Mouse (Mus musculus): Measurements from ENCODE around the gene Rhobtb3. TPM values are rescaled to one million over a fixed set of nuclear protein-coding genes. Genes with fewer than 3 reads are reported as not detected.
"Not testable (repeated sequence)": the region's sequence is repeated elsewhere in the genome, so short reads cannot be mapped to it uniquely, and the experiment has no call there.

The Rhobtb3 gene
- polyA plus RNA-seq, 1 experiment from 2014 or later: 29.7 TPM

- Histone ChIP-seq H3K27ac (no peak overlapping the region), H3K4me1 (no peaks in the 10 kb centered on the region), H3K36me3 (no peaks in the 10 kb centered on the region), H3K9ac (no peak overlapping the region), H3K4me2 (no peak overlapping the region), H3K4me3 (replicated peaks) (no peak overlapping the region), H3K9me3 (no peaks in the 10 kb centered on the region), H3K27me3 (replicated peaks) (no peaks in the 10 kb centered on the region)
- WGBS: 82% methylated on average over 9 of the region's 9 CpGs
- no peak for ATAC-seq (ENCODE audit: insufficient read depth, low FRiP score, low read depth)
These were observed 120.5 kb downstream of the Rhobtb3 start for GRCm38 (mm10) chr13:75823201-75823600.

GRCm38 (mm10) chr13:75822366-75822765 lies 121.4 kb downstream of the Rhobtb3 start:
- WGBS: 88% methylated on average over 4 of the region's 4 CpGs
- not testable (repeated sequence) for H3K27ac ChIP-seq; H3K9me3 ChIP-seq; H3K36me3 ChIP-seq; H3K9ac ChIP-seq; H3K4me1 ChIP-seq; H3K4me2 ChIP-seq; H3K27me3 ChIP-seq (replicated peaks); ATAC-seq (ENCODE audit: insufficient read depth, low FRiP score, low read depth); H3K4me3 ChIP-seq (replicated peaks)

- H3K27ac ChIP-seq: no peak overlapping the region
- no peak overlapping the region for H3K9ac ChIP-seq
- no peaks in the 10 kb centered on the region for H3K36me3 ChIP-seq
- H3K4me2 ChIP-seq: no peak overlapping the region
- no peaks in the 10 kb centered on the region for H3K9me3 ChIP-seq
- no peak overlapping the region for H3K4me3 ChIP-seq (replicated peaks)
- H3K27me3 ChIP-seq (replicated peaks): no peaks in the 10 kb centered on the region
- no peaks in the 10 kb centered on the region for H3K4me1 ChIP-seq
- ATAC-seq (ENCODE audit: insufficient read depth, low FRiP score, low read depth): no peak
These were observed 123.8 kb downstream of the Rhobtb3 start for GRCm38 (mm10) chr13:75819898-75820297.

Other genes with a start within 250 kb of the Rhobtb3 start
- gene Ell2, start 237.2 kb downstream of the Rhobtb3 start, polyA plus RNA-seq (2015; fragmentation: Nextera tagmentation; extraction: Ambion mirVana): 12.2 and 14.9 TPM in 2 replicates
- gene Glrx, start 104.1 kb downstream of the Rhobtb3 start, polyA plus RNA-seq (2015; fragmentation: Nextera tagmentation; extraction: Ambion mirVana): 88.3 and 91.7 TPM in 2 replicates
- 0.71 and 0.95 TPM in 2 replicates for gene Spata9, start 23.2 kb upstream of the Rhobtb3 start, polyA plus RNA-seq (2015; fragmentation: Nextera tagmentation; extraction: Ambion mirVana)
- 22.8 and 30.5 TPM in 2 replicates for gene Rfesd, start 74.8 kb upstream of the Rhobtb3 start, polyA plus RNA-seq (2015; fragmentation: Nextera tagmentation; extraction: Ambion mirVana)
- 0.24 and 0.46 TPM in 2 replicates for gene Gpr150, start 113.1 kb upstream of the Rhobtb3 start, polyA plus RNA-seq (2015; fragmentation: Nextera tagmentation; extraction: Ambion mirVana)
- gene Arsk, start 154.7 kb upstream of the Rhobtb3 start, polyA plus RNA-seq (2015; fragmentation: Nextera tagmentation; extraction: Ambion mirVana): 7.0 and 7.5 TPM in 2 replicates
- gene Ttc37, start 154.8 kb upstream of the Rhobtb3 start, polyA plus RNA-seq (2015; fragmentation: Nextera tagmentation; extraction: Ambion mirVana): 11.8 and 13.4 TPM in 2 replicates

All from stomach, embryonic 15.5 days (tissue).